In the genomic region with DNA sequence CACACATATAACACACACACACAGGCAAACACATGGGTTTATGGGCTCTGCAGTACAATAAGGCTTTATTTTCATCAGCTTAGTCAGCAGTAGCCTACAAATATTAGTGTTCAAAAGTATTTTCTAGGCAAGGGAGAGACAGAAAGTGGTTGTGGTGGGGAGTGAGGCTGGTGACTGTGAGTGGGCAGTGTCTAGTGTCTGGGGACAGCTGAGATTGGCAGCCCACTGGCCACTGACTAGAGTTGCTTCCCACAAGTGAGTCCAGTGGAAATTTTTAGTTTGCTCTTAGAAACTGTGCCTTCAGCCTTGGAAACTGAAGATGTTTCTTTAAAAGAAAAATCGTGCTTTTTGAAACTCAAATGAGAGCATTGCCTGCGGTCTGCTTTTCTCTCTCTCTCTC, we compare ENCODE assay signal across 18 mouse cellular contexts. TPM values are rescaled to one million over a fixed set of nuclear protein-coding genes. Genes with fewer than 3 reads are reported as not detected.
A peak's percentile ranks its signal among the peaks of the same experiment; 100 is the strongest.
DNase-seq lines count a peak whose midpoint lies in the region; ATAC-seq and TF ChIP-seq lines count a peak whose summit lies in the region.
"Had no signal": no experiment of that assay in that cellular context is flagged by ENCODE, and none has a peak within 500 bp of the region (broad histone marks: within the 10 kb centered on the region; RNA-seq: fewer than 3 reads in every experiment).

No protein-coding gene starts in this region.

- H3K27me3 ChIP-seq in midbrain, postnatal 0 days (ENCODE audit: insufficient read depth, low read length) = no peaks in the 10 kb centered on the region
- no peaks in the 10 kb centered on the region for H3K27me3 ChIP-seq in midbrain, embryonic 10.5 days (ENCODE audit: low read depth, poor library complexity, severe bottlenecking)
- H3K27me3 ChIP-seq in limb, embryonic 13.5 days = no peaks in the 10 kb centered on the region; the same call in 1 of the 2 replicates
- H3K27me3 ChIP-seq: forebrain, embryonic 13.5 days; midbrain, embryonic 12.5 days had no signal

- H3K9ac ChIP-seq in midbrain, postnatal 0 days (replicated peaks; ENCODE audit: low read length, poor library complexity, severe bottlenecking) = no peak overlapping the region
- no peak overlapping the region for H3K9ac ChIP-seq in limb, embryonic 13.5 days
- H3K9ac ChIP-seq: forebrain, embryonic 13.5 days; midbrain, embryonic 12.5 days had no signal

- no peak for ATAC-seq in midbrain, postnatal 0 days (ENCODE audit: low FRiP score)
- no peak for ATAC-seq in limb, embryonic 13.5 days (ENCODE audit: low FRiP score, low read depth)
- ATAC-seq: forebrain, embryonic 13.5 days had no signal

- intact Hi-C loops in heart, postnatal 10 days (cut with DNase I) = no loop called here

- H3K36me3 ChIP-seq in midbrain, postnatal 0 days (ENCODE audit: insufficient read depth, low read length) = no peaks in the 10 kb centered on the region
- no peaks in the 10 kb centered on the region for H3K36me3 ChIP-seq in midbrain, embryonic 10.5 days
- no peaks in the 10 kb centered on the region for H3K36me3 ChIP-seq in limb, embryonic 13.5 days
- H3K36me3 ChIP-seq: midbrain, embryonic 12.5 days had no signal

- no peak for TF ChIP-seq CTCF in midbrain, postnatal 0 days (IDR thresholded peaks at IDR 0.05)

- no peaks in the 10 kb centered on the region for H3K9me3 ChIP-seq in midbrain, postnatal 0 days (ENCODE audit: low read length)
- H3K9me3 ChIP-seq in midbrain, embryonic 10.5 days (replicated peaks) = no peaks in the 10 kb centered on the region; the same call in 1 of the 2 replicates
- 0 out of 2 replicates have a peak, but pooled peaks cover 3% of the 10 kb centered on the region for H3K9me3 ChIP-seq in limb, embryonic 13.5 days
- H3K9me3 ChIP-seq: forebrain, embryonic 13.5 days; midbrain, embryonic 12.5 days had no signal

- DNase-seq in adrenal gland, postnatal 14 days = peak; percentile 17
- DNase-seq in adrenal gland, adult 8-10 months = no peak
- DNase-seq in heart, postnatal 10 days = peak; percentile 4 to 9
- no peak for DNase-seq in heart, adult 18-20 months
- DNase-seq in midbrain, postnatal 0 days (ENCODE audit: low spot score) = no peak
- no peak for DNase-seq in midbrain, embryonic 10.5 days (ENCODE audit: low spot score)
- DNase-seq in thymus, postnatal 0 days (ENCODE audit: low spot score) = no peak
- DNase-seq: kidney, adult 8-10 months; kidney, postnatal 25 days; lung, adult 18-20 months; thymus, adult 2 months had no signal

- peak overlapping the region; percentile 0; the same call in 1 of the 2 replicates for H3K27ac ChIP-seq in midbrain, postnatal 0 days (ENCODE audit: low read depth, low read length)
- no peak overlapping the region for H3K27ac ChIP-seq in midbrain, embryonic 10.5 days (replicated peaks)
- peak overlapping the region; percentile 23 for H3K27ac ChIP-seq in limb, embryonic 13.5 days
- H3K27ac ChIP-seq: forebrain, embryonic 13.5 days; heart, adult 2 months; midbrain, embryonic 12.5 days had no signal

- no peak overlapping the region for H3K4me2 ChIP-seq in midbrain, postnatal 0 days (ENCODE audit: low read depth, low read length, poor library complexity, severe bottlenecking)
- no peak overlapping the region for H3K4me2 ChIP-seq in limb, embryonic 13.5 days (replicated peaks)
- H3K4me2 ChIP-seq: forebrain, embryonic 13.5 days; midbrain, embryonic 12.5 days had no signal

- H3K4me3 ChIP-seq in midbrain, postnatal 0 days (ENCODE audit: low read depth, low read length) = no peak overlapping the region
- no peak overlapping the region for H3K4me3 ChIP-seq in midbrain, embryonic 10.5 days
- no peak overlapping the region for H3K4me3 ChIP-seq in limb, embryonic 13.5 days
- H3K4me3 ChIP-seq: forebrain, embryonic 13.5 days; heart, adult 2 months; midbrain, embryonic 12.5 days had no signal

- no peaks in the 10 kb centered on the region for H3K4me1 ChIP-seq in midbrain, postnatal 0 days (ENCODE audit: insufficient read depth, low read length)
- H3K4me1 ChIP-seq in midbrain, embryonic 10.5 days = peaks cover 11% of the 10 kb centered on the region
- peaks cover 19% of the 10 kb centered on the region for H3K4me1 ChIP-seq in limb, embryonic 13.5 days
- H3K4me1 ChIP-seq: forebrain, embryonic 13.5 days; midbrain, embryonic 12.5 days had no signal

- WGBS in midbrain, postnatal 0 days = 62% methylated on average over 2 of the region's 2 CpGs
- 80% methylated on average over 2 of the region's 2 CpGs for WGBS in midbrain, embryonic 10.5 days
- 57% methylated on average over 2 of the region's 2 CpGs for WGBS in limb, embryonic 13.5 days

RNA-seq across cellular contexts. Expression of a gene that starts 28.4 kb away (rescaled TPM):
- total RNA-seq in adrenal gland, postnatal 14 days (2021) = not detected in 2 replicates
- total RNA-seq in adrenal gland, adult 8-10 months (2022) = under 1 TPM in 1 of 4 experiments, not detected in 3; 0.13 TPM
- total RNA-seq in heart, postnatal 10 days (2021) = not detected
- not detected for total RNA-seq in heart, adult 18-20 months (2021)
- 17.6 and 21.0 TPM in 2 replicates for total RNA-seq in midbrain, postnatal 0 days (2014; rRNA removed)
- 21.4 and 24.4 TPM in 2 replicates for polyA plus RNA-seq in midbrain, postnatal 0 days (2015; fragmentation: Nextera tagmentation; extraction: Ambion mirVana)
- polyA plus RNA-seq in midbrain, embryonic 10.5 days (2016; fragmentation: Nextera tagmentation; extraction: Ambion mirVana) = 0.38 and 0.94 TPM in 2 replicates
- 37.2 and 42.0 TPM in 2 replicates for polyA plus RNA-seq in limb, embryonic 13.5 days (2015; fragmentation: Nextera tagmentation; extraction: Ambion mirVana)
- polyA plus RNA-seq in thymus, postnatal 0 days (2015; fragmentation: Nextera tagmentation; extraction: Ambion mirVana) = 0.27 and 0.70 TPM in 2 replicates
- total RNA-seq: heart, adult 2 months; liver, adult 2 months; neutrophil, adult 5-6 weeks had no signal
- polyA plus RNA-seq: heart, adult 2 months; heart, postnatal 0 days; liver, adult 2 months had no signal

RNA-seq across cellular contexts. Expression of a gene that starts 46.1 kb away (rescaled TPM):
- not detected in 2 replicates for total RNA-seq in adrenal gland, postnatal 14 days (2021)
- total RNA-seq in adrenal gland, adult 8-10 months (2022) = not detected
- total RNA-seq in heart, postnatal 10 days (2021) = not detected
- total RNA-seq in heart, adult 18-20 months (2021) = not detected
- 0.99 TPM in 1 of 2 replicates, not detected in the other for total RNA-seq in midbrain, postnatal 0 days (2014; rRNA removed)
- 0.18 and 0.23 TPM in 2 replicates for polyA plus RNA-seq in midbrain, postnatal 0 days (2015; fragmentation: Nextera tagmentation; extraction: Ambion mirVana)
- polyA plus RNA-seq in midbrain, embryonic 10.5 days (2016; fragmentation: Nextera tagmentation; extraction: Ambion mirVana) = not detected in 2 replicates
- polyA plus RNA-seq in limb, embryonic 13.5 days (2015; fragmentation: Nextera tagmentation; extraction: Ambion mirVana) = not detected in 2 replicates
- not detected in 2 replicates for polyA plus RNA-seq in thymus, postnatal 0 days (2015; fragmentation: Nextera tagmentation; extraction: Ambion mirVana)
- total RNA-seq: heart, adult 2 months; liver, adult 2 months; neutrophil, adult 5-6 weeks had no signal
- polyA plus RNA-seq: forebrain, embryonic 13.5 days; heart, adult 2 months; heart, postnatal 0 days; liver, adult 2 months; midbrain, embryonic 12.5 days; thymus, adult 2 months had no signal

RNA-seq across cellular contexts. Expression of a gene that starts 57.3 kb away (rescaled TPM):
- total RNA-seq in adrenal gland, postnatal 14 days (2021) = 3.2 and 18.4 TPM in 2 replicates
- total RNA-seq in adrenal gland, adult 8-10 months (2022) = 1 to 10 TPM in 2 of 4 experiments, under 1 TPM in 2; 0.28 to 5.9 (median 2.4) TPM
- total RNA-seq in heart, postnatal 10 days (2021) = under 1 TPM; 0.10 TPM
- under 1 TPM in 1 of 2 experiments, not detected in 1; 0.15 TPM for total RNA-seq in heart, adult 18-20 months (2021)
- total RNA-seq in midbrain, postnatal 0 days (2014; rRNA removed) = 12.9 and 13.8 TPM in 2 replicates
- 17.8 and 19.1 TPM in 2 replicates for polyA plus RNA-seq in midbrain, postnatal 0 days (2015; fragmentation: Nextera tagmentation; extraction: Ambion mirVana)
- 0.70 and 3.4 TPM in 2 replicates for polyA plus RNA-seq in midbrain, embryonic 10.5 days (2016; fragmentation: Nextera tagmentation; extraction: Ambion mirVana)
- polyA plus RNA-seq in limb, embryonic 13.5 days (2015; fragmentation: Nextera tagmentation; extraction: Ambion mirVana) = 80.7 and 92.7 TPM in 2 replicates
- 3.7 and 4.7 TPM in 2 replicates for polyA plus RNA-seq in thymus, postnatal 0 days (2015; fragmentation: Nextera tagmentation; extraction: Ambion mirVana)
- total RNA-seq: heart, adult 2 months; neutrophil, adult 5-6 weeks had no signal

Comparison
In these comparisons a context has a peak if more than half of its experiments do, and no peak if none do; other contexts are left out.
1. DNase-seq: peak in adrenal gland, postnatal 14 days (single experiment) and heart, postnatal 10 days (2 of 2); none in adrenal gland, adult 8-10 months (single experiment), heart, adult 18-20 months (0 of 2), midbrain, postnatal 0 days (single experiment), midbrain, embryonic 10.5 days (single experiment) and thymus, postnatal 0 days (single experiment).
2. RNA of a gene that starts 28.4 kb away (total RNA-seq): 17.6 to 21.0 TPM in midbrain, postnatal 0 days; 0.13 TPM in adrenal gland, adult 8-10 months, not detected in adrenal gland, postnatal 14 days, not detected in heart, postnatal 10 days and not detected in heart, adult 18-20 months; every median in the first group is over 10 times any median in the second.